Mouse (Mus musculus): ENCODE measurements at regions not wholly inside any gene's neighbourhood (a gene's known extent, or its start where the extent isn't known, plus 50 kb on each side); places are given as distances from the start of the nearest gene placed in this dataset.
A peak's percentile ranks its signal among the peaks of the same experiment; 100 is the strongest.

GRCm38 (mm10) chr11:28782486-28782885 lies 70.5 kb upstream of the Efemp1 start:
- DNase-seq = no peak

- no peak for DNase-seq
These were observed 82.2 kb upstream of the Efemp1 start for GRCm38 (mm10) chr11:28770831-28771230.

- DNase-seq = no peak
These were observed 92.3 kb upstream of the Efemp1 start for GRCm38 (mm10) chr11:28760751-28761150.

- peak; percentile 31 to 36 for DNase-seq
These were observed 117.9 kb upstream of the Efemp1 start for GRCm38 (mm10) chr11:28734941-28735597.

- DNase-seq = no peak
These were observed 118.4 kb upstream of the Efemp1 start for GRCm38 (mm10) chr11:28734581-28734931.

- DNase-seq = no peak
These were observed 119.0 kb upstream of the Efemp1 start for GRCm38 (mm10) chr11:28733877-28734580.

GRCm38 (mm10) chr11:28730140-28730539 lies 122.9 kb upstream of the Efemp1 start:
- DNase-seq = peak; percentile 61 to 78

- DNase-seq = no peak
These were observed 125.4 kb upstream of the Ccdc85a start for GRCm38 (mm10) chr11:28709511-28709910.

GRCm38 (mm10) chr11:28708431-28708830 lies 124.3 kb upstream of the Ccdc85a start:
- DNase-seq = no peak

GRCm38 (mm10) chr11:28702384-28702783 lies 118.3 kb upstream of the Ccdc85a start:
- DNase-seq = no peak

GRCm38 (mm10) chr11:28701379-28701778 lies 117.3 kb upstream of the Ccdc85a start:
- DNase-seq = no peak

- no peak for DNase-seq
These were observed 115.6 kb upstream of the Ccdc85a start for GRCm38 (mm10) chr11:28699766-28700165.

GRCm38 (mm10) chr11:28697644-28698480 lies 113.7 kb upstream of the Ccdc85a start:
- DNase-seq = no peak

- no peak for DNase-seq
These were observed 110.9 kb upstream of the Ccdc85a start for GRCm38 (mm10) chr11:28695031-28695430.

GRCm38 (mm10) chr11:28693303-28693702 lies 109.2 kb upstream of the Ccdc85a start:
- peak; percentile 21 to 22 for DNase-seq

- DNase-seq = peak; percentile 59 to 79
These were observed 108.4 kb upstream of the Ccdc85a start for GRCm38 (mm10) chr11:28692263-28693194.

- DNase-seq = no peak
These were observed 104.3 kb upstream of the Ccdc85a start for GRCm38 (mm10) chr11:28688436-28688835.

GRCm38 (mm10) chr11:28685407-28685806 lies 101.3 kb upstream of the Ccdc85a start:
- no peak for DNase-seq

- DNase-seq = no peak
These were observed 97.2 kb upstream of the Ccdc85a start for GRCm38 (mm10) chr11:28681311-28681710.

GRCm38 (mm10) chr11:28670765-28671164 lies 86.6 kb upstream of the Ccdc85a start:
- no peak for DNase-seq

GRCm38 (mm10) chr11:28669359-28669758 lies 85.2 kb upstream of the Ccdc85a start:
- no peak for DNase-seq

GRCm38 (mm10) chr11:28660377-28660776 lies 76.3 kb upstream of the Ccdc85a start:
- DNase-seq = no peak

All from cerebellum, postnatal 14 days (tissue).